ENCODE assay signal across 26 mouse cellular contexts in genomic region chr16:14135014-14135413, GRCm38 (mm10). TPM values are rescaled to one million over a fixed set of nuclear protein-coding genes. Genes with fewer than 3 reads are reported as not detected.
DNase-seq lines count a peak whose midpoint lies in the region; ATAC-seq and TF ChIP-seq lines count a peak whose summit lies in the region.
"Had no signal": no experiment of that assay in that cellular context is flagged by ENCODE, and none has a peak within 500 bp of the region (broad histone marks: within the 10 kb centered on the region; RNA-seq: fewer than 3 reads in every experiment).

No protein-coding gene starts in this region.

- H3K4me1 ChIP-seq in kidney, adult 2 months (ENCODE audit: control insufficient read depth, insufficient read depth, low read length) = no peaks in the 10 kb centered on the region
- H3K4me1 ChIP-seq in kidney, embryonic 15.5 days = no peaks in the 10 kb centered on the region
- H3K4me1 ChIP-seq in heart, embryonic 11.5 days (ENCODE audit: control insufficient read depth, insufficient read depth, low read length) = no peaks in the 10 kb centered on the region
- H3K4me1 ChIP-seq: forebrain, embryonic 13.5 days; heart, embryonic 13.5 days; intestine, embryonic 15.5 days; midbrain, embryonic 13.5 days had no signal

- no peaks in the 10 kb centered on the region for H3K9me3 ChIP-seq in kidney, embryonic 15.5 days (replicated peaks)
- no peaks in the 10 kb centered on the region for H3K9me3 ChIP-seq in heart, embryonic 11.5 days (replicated peaks; ENCODE audit: control insufficient read depth, low read length)
- H3K9me3 ChIP-seq: forebrain, embryonic 13.5 days; heart, embryonic 13.5 days; intestine, embryonic 15.5 days; midbrain, embryonic 13.5 days had no signal

- no peak overlapping the region for H3K27ac ChIP-seq in kidney, adult 2 months (ENCODE audit: insufficient read depth, low read depth, low read length)
- H3K27ac ChIP-seq in kidney, embryonic 15.5 days = no peak overlapping the region
- H3K27ac ChIP-seq in heart, embryonic 11.5 days (ENCODE audit: low read depth, low read length) = no peak overlapping the region
- H3K27ac ChIP-seq: forebrain, embryonic 13.5 days; heart, adult 2 months; heart, embryonic 13.5 days; intestine, embryonic 15.5 days; liver, embryonic 14.5 days; midbrain, embryonic 13.5 days had no signal

- 87% methylated on average over 2 of the region's 2 CpGs for WGBS in kidney, adult 2 months
- 76% methylated on average over 2 of the region's 2 CpGs for WGBS in kidney, embryonic 15.5 days
- 83% methylated on average over 2 of the region's 2 CpGs for WGBS in heart, embryonic 11.5 days (ENCODE audit: insufficient replicate concordance)

- TF ChIP-seq POLR2A in kidney, adult 2 months (IDR thresholded peaks at IDR 0.05; ENCODE audit: low read depth, low read length) = no peak

- TF ChIP-seq CTCF in kidney, adult 2 months (conservative IDR thresholded peaks at IDR 0.05; ENCODE audit: insufficient read depth, insufficient read length, low read depth, low read length) = no peak

- no peak overlapping the region for H3K9ac ChIP-seq in kidney, embryonic 15.5 days
- H3K9ac ChIP-seq in heart, embryonic 11.5 days (ENCODE audit: low read depth, low read length) = no peak overlapping the region
- H3K9ac ChIP-seq: forebrain, embryonic 13.5 days; heart, embryonic 13.5 days; intestine, embryonic 15.5 days; liver, embryonic 14.5 days; midbrain, embryonic 13.5 days had no signal

- peaks cover 3% of the 10 kb centered on the region for H3K36me3 ChIP-seq in kidney, adult 2 months (ENCODE audit: control insufficient read depth, insufficient read depth, low read length)
- peaks cover 96% of the 10 kb centered on the region for H3K36me3 ChIP-seq in kidney, embryonic 15.5 days
- H3K36me3 ChIP-seq in heart, embryonic 11.5 days (ENCODE audit: control insufficient read depth, insufficient read depth, low read length) = peaks cover 38% of the 10 kb centered on the region

- no peak overlapping the region for H3K4me3 ChIP-seq in kidney, adult 2 months (ENCODE audit: insufficient read depth, low read depth, low read length)
- no peak overlapping the region for H3K4me3 ChIP-seq in kidney, embryonic 15.5 days (replicated peaks)
- no peak overlapping the region for H3K4me3 ChIP-seq in heart, embryonic 11.5 days (ENCODE audit: low read depth, low read length)
- H3K4me3 ChIP-seq: forebrain, embryonic 13.5 days; heart, adult 2 months; heart, embryonic 13.5 days; intestine, embryonic 15.5 days; midbrain, embryonic 13.5 days had no signal

- no peaks in the 10 kb centered on the region for H3K27me3 ChIP-seq in kidney, adult 2 months (replicated peaks; ENCODE audit: control insufficient read depth, insufficient read depth, low read length)
- no peaks in the 10 kb centered on the region for H3K27me3 ChIP-seq in kidney, embryonic 15.5 days
- no peaks in the 10 kb centered on the region for H3K27me3 ChIP-seq in heart, embryonic 11.5 days (ENCODE audit: control insufficient read depth, insufficient read depth, low read length)
- H3K27me3 ChIP-seq: forebrain, embryonic 13.5 days; heart, embryonic 13.5 days; intestine, embryonic 15.5 days; midbrain, embryonic 13.5 days had no signal

- no peak overlapping the region for H3K4me2 ChIP-seq in kidney, embryonic 15.5 days
- H3K4me2 ChIP-seq in heart, embryonic 11.5 days = no peak overlapping the region
- H3K4me2 ChIP-seq: forebrain, embryonic 13.5 days; heart, embryonic 13.5 days; intestine, embryonic 15.5 days; midbrain, embryonic 13.5 days had no signal

- DNase-seq in kidney, adult 2 months = peak; percentile 12
- peak; percentile 55 for DNase-seq in lung, postnatal 36 days
- DNase-seq in lung, postnatal 4 days = no peak
- DNase-seq in kidney, postnatal 36 days = no peak
- DNase-seq: adrenal gland, postnatal 14 days; cerebellum, adult 2 months; cerebellum, postnatal 25 days; gastrocnemius, postnatal 36 days; heart, adult 2 months; heart, postnatal 14 days; kidney, adult 8-10 months; kidney, postnatal 10 days; layer of hippocampus, postnatal 36 days; lung, adult 2 months; lung, postnatal 10 days; thymus, postnatal 25 days had no signal

- no peak for ATAC-seq in kidney, embryonic 15.5 days (replicated peaks; ENCODE audit: low FRiP score)
- peak; percentile 58 for ATAC-seq in common myeloid progenitor, adult 5-6 weeks (replicated peaks; ENCODE audit: low read depth, poor library complexity, severe bottlenecking)
- ATAC-seq in megakaryocyte progenitor cell, adult 5-6 weeks (replicated peaks; ENCODE audit: poor library complexity) = peak; percentile 63
- ATAC-seq in heart, embryonic 11.5 days (replicated peaks; ENCODE audit: insufficient number of reproducible peaks, low FRiP score, low TSS enrichment) = no peak
- ATAC-seq: forebrain, embryonic 13.5 days; hindbrain, embryonic 16.5 days; intestine, embryonic 15.5 days; midbrain, embryonic 13.5 days had no signal

RNA-seq across cellular contexts. Expression of gene Nde1, which starts 28.1 kb away (rescaled TPM):
- polyA plus RNA-seq in kidney, adult 2 months (2012; rRNA removed) = 22.0 and 23.6 TPM in 2 replicates
- 123 and 126 TPM in 2 replicates for polyA plus RNA-seq in kidney, embryonic 15.5 days (2015; fragmentation: Nextera tagmentation; extraction: Ambion mirVana)
- 62.4 and 88.1 TPM in 2 replicates for total RNA-seq in common myeloid progenitor, adult 5-6 weeks (2017)
- 38.3 and 40.9 TPM in 2 replicates for total RNA-seq in megakaryocyte progenitor cell, adult 5-6 weeks (2015)
- 63.6 and 71.7 TPM in 2 replicates for total RNA-seq in megakaryocyte progenitor cell, adult 5-6 weeks (2017)
- 85.9 and 87.2 TPM in 2 replicates for polyA plus RNA-seq in heart, embryonic 11.5 days (2014; fragmentation: Nextera tagmentation; extraction: Ambion mirVana)

RNA-seq across cellular contexts. Expression of gene Marf1, which starts 28.1 kb away (rescaled TPM):
- 11.3 and 11.5 TPM in 2 replicates for polyA plus RNA-seq in kidney, adult 2 months (2012; rRNA removed)
- polyA plus RNA-seq in kidney, embryonic 15.5 days (2015; fragmentation: Nextera tagmentation; extraction: Ambion mirVana) = 16.8 and 18.7 TPM in 2 replicates
- 31.7 and 32.9 TPM in 2 replicates for total RNA-seq in common myeloid progenitor, adult 5-6 weeks (2017)
- total RNA-seq in megakaryocyte progenitor cell, adult 5-6 weeks (2015) = 32.7 and 35.1 TPM in 2 replicates
- 19.4 and 26.5 TPM in 2 replicates for total RNA-seq in megakaryocyte progenitor cell, adult 5-6 weeks (2017)
- polyA plus RNA-seq in heart, embryonic 11.5 days (2014; fragmentation: Nextera tagmentation; extraction: Ambion mirVana) = 10.7 and 15.0 TPM in 2 replicates

Comparison
In these comparisons a context has a peak if more than half of its experiments do, and no peak if none do; other contexts are left out.
1. DNase-seq: peak in kidney, adult 2 months (single experiment) and lung, postnatal 36 days (single experiment); none in lung, postnatal 4 days (0 of 2) and kidney, postnatal 36 days (0 of 2).
2. ATAC-seq: peak in common myeloid progenitor, adult 5-6 weeks (single experiment) and megakaryocyte progenitor cell, adult 5-6 weeks (single experiment); none in kidney, embryonic 15.5 days (single experiment) and heart, embryonic 11.5 days (single experiment).